Mouse (Mus musculus) bone marrow, adult 2 months (tissue): ENCODE data around the gene Aph1a.

ENCODE experiments used
- CTCF ChIP-seq: fragments of 200-500 bp; IDR thresholded peaks from 2 replicates; pipeline ENCODE4 v1.5.1; 2011; ENCODE audit warnings: low read length, control low read depth; ENCODE audit not compliant: control insufficient read depth, insufficient read depth
- POLR2A ChIP-seq: fragments of 200-500 bp; IDR thresholded peaks from 2 replicates; pipeline ENCODE4 v1.6.1; 2011; ENCODE audit warnings: low read depth, mild to moderate bottlenecking, control low read depth, low read length, borderline replicate concordance; ENCODE audit not compliant: control insufficient read depth

GRCm38 (mm10) chr3:95904568-95904967 is 10.8 kb downstream of the Aph1a start, which contains the start of gene Car14:
- no peak for TF ChIP-seq CTCF
- no peak for TF ChIP-seq POLR2A
